Mouse (Mus musculus) small intestine, adult 2 months (tissue): ENCODE measurements at regions not wholly inside any gene's neighbourhood (a gene's known extent, or its start where the extent isn't known, plus 50 kb on each side); places are given as distances from the start of the nearest gene placed in this dataset.

Source experiments
- H3K27ac ChIP-seq: fragments of 200-500 bp; 2 replicates; pipeline ENCODE4 v1.5.1; 2012; ENCODE audit warnings: low read depth, low read length, control low read depth, inconsistent platforms; ENCODE audit not compliant: insufficient read depth
- H3K27me3 ChIP-seq: fragments of 200-500 bp; 2 replicates; pipeline ENCODE4 v1.6.1; 2012; ENCODE audit warnings: mild to moderate bottlenecking, moderate library complexity, low read length, inconsistent platforms; ENCODE audit not compliant: control insufficient read depth, insufficient read depth
- H3K36me3 ChIP-seq: fragments of 200-500 bp; 2 replicates; pipeline ENCODE4 v1.6.1; 2012; ENCODE audit warnings: mild to moderate bottlenecking, low read length, control low read depth, inconsistent platforms; ENCODE audit not compliant: control insufficient read depth, insufficient read depth
- H3K4me1 ChIP-seq: fragments of 200-500 bp; 2 replicates; pipeline ENCODE4 v1.6.1; 2012; ENCODE audit warnings: low read length, inconsistent platforms, mixed read lengths; ENCODE audit not compliant: control insufficient read depth, insufficient read depth, insufficient read length
- H3K4me3 ChIP-seq: fragments of 200-500 bp; 2 replicates; pipeline ENCODE4 v1.5.1; 2012; ENCODE audit warnings: low read depth, mild to moderate bottlenecking, control low read depth, inconsistent platforms, low read length, moderate library complexity
- CTCF ChIP-seq: fragments of 200-500 bp; IDR thresholded peaks from 2 replicates; pipeline ENCODE4 v1.5.1; 2012; ENCODE audit warnings: low read depth, mild to moderate bottlenecking, control low read depth, inconsistent platforms, low read length, moderate library complexity, mixed read lengths; ENCODE audit not compliant: insufficient replicate concordance, insufficient read length; ENCODE audit errors: extremely low read depth
- POLR2A ChIP-seq: fragments of 200-500 bp; IDR thresholded peaks from 2 replicates; pipeline ENCODE4 v1.6.1; 2012; ENCODE audit warnings: low read depth, mild to moderate bottlenecking, control low read depth, inconsistent platforms, low read length, moderate library complexity
- WGBS: fragments of 180-500 bp; shearing (Covaris S2); methylation state at CpG from one replicate; pipeline ENCODE4 v1.1.7; 2018; 5-methylcytosine and 5-hydroxymethylcytosine counted together

- Histone ChIP-seq H3K36me3 (no peaks in the 10 kb centered on the region), H3K27me3 (no peaks in the 10 kb centered on the region), H3K4me3 (no peak overlapping the region), H3K27ac (no peak overlapping the region), H3K4me1 (no peaks in the 10 kb centered on the region)
- TF ChIP-seq POLR2A (no peak), CTCF (no peak)
- WGBS = 84% methylated on average over 1 of the region's 1 CpGs
These were observed 290.5 kb upstream of the Kcnh8 start for GRCm38 (mm10) chr17:52312043-52312442.

- Histone ChIP-seq H3K4me1 (no peaks in the 10 kb centered on the region), H3K4me3 (no peak overlapping the region), H3K27me3 (no peaks in the 10 kb centered on the region), H3K36me3 (no peaks in the 10 kb centered on the region), H3K27ac (no peak overlapping the region)
- 87% methylated on average over 5 of the region's 5 CpGs for WGBS
- TF ChIP-seq POLR2A (no peak), CTCF (no peak)
These were observed 293.7 kb upstream of the Kcnh8 start for GRCm38 (mm10) chr17:52308789-52309188.

GRCm38 (mm10) chr17:52304133-52304532 is 298.4 kb upstream of the Kcnh8 start:
- Histone ChIP-seq H3K4me3 (no peak overlapping the region), H3K27me3 (no peaks in the 10 kb centered on the region), H3K4me1 (no peaks in the 10 kb centered on the region), H3K36me3 (no peaks in the 10 kb centered on the region), H3K27ac (no peak overlapping the region)
- no peak for TF ChIP-seq CTCF
- WGBS = 63% methylated on average over 4 of the region's 4 CpGs

GRCm38 (mm10) chr17:52303320-52303719 is 299.2 kb upstream of the Kcnh8 start:
- Histone ChIP-seq H3K36me3 (no peaks in the 10 kb centered on the region), H3K4me3 (no peak overlapping the region), H3K27ac (no peak overlapping the region), H3K27me3 (no peaks in the 10 kb centered on the region), H3K4me1 (no peaks in the 10 kb centered on the region)
- WGBS = 88% methylated on average over 4 of the region's 4 CpGs
- no peak for TF ChIP-seq POLR2A
- TF ChIP-seq CTCF = no peak

GRCm38 (mm10) chr17:52299769-52300168 is 302.7 kb upstream of the Kcnh8 start:
- H3K36me3 ChIP-seq = no peaks in the 10 kb centered on the region
- no peak overlapping the region for H3K4me3 ChIP-seq
- no peak for TF ChIP-seq POLR2A
- no peak for TF ChIP-seq CTCF
- H3K27me3 ChIP-seq = no peaks in the 10 kb centered on the region
- H3K4me1 ChIP-seq = no peaks in the 10 kb centered on the region
- no peak overlapping the region for H3K27ac ChIP-seq
- WGBS = 87% methylated on average over 4 of the region's 4 CpGs

GRCm38 (mm10) chr17:52285392-52285791 is 317.1 kb upstream of the Kcnh8 start:
- no peak overlapping the region for H3K27ac ChIP-seq
- 77% methylated on average over 2 of the region's 2 CpGs for WGBS
- TF ChIP-seq CTCF (no peak), POLR2A (no peak)

GRCm38 (mm10) chr17:52282264-52282663 is 320.2 kb upstream of the Kcnh8 start:
- 56% methylated on average over 3 of the region's 3 CpGs for WGBS
- TF ChIP-seq POLR2A (no peak), CTCF (no peak)
- H3K4me1 ChIP-seq = no peaks in the 10 kb centered on the region
- H3K36me3 ChIP-seq = no peaks in the 10 kb centered on the region
- H3K27me3 ChIP-seq = no peaks in the 10 kb centered on the region
- no peak overlapping the region for H3K27ac ChIP-seq
- no peak overlapping the region for H3K4me3 ChIP-seq

More at GRCm38 (mm10) chr17:52285392-52285791, 317.1 kb upstream of the Kcnh8 start:
- Histone ChIP-seq H3K36me3 (no peaks in the 10 kb centered on the region), H3K27me3 (no peaks in the 10 kb centered on the region), H3K4me3 (no peak overlapping the region), H3K4me1 (no peaks in the 10 kb centered on the region)

- Histone ChIP-seq H3K36me3 (no peaks in the 10 kb centered on the region), H3K4me1 (no peaks in the 10 kb centered on the region), H3K27me3 (no peaks in the 10 kb centered on the region), H3K4me3 (no peak overlapping the region), H3K27ac (no peak overlapping the region)
- no peak for TF ChIP-seq CTCF
- no peak for TF ChIP-seq POLR2A
- WGBS = 56% methylated on average over 4 of the region's 4 CpGs
These were observed 324.0 kb upstream of the Kcnh8 start for GRCm38 (mm10) chr17:52278523-52278922.
